Mouse (Mus musculus): ENCODE measurements around the gene Elavl1. TPM values are rescaled to one million over a fixed set of nuclear protein-coding genes. Genes with fewer than 3 reads are reported as not detected.

The Elavl1 gene
- polyA plus RNA-seq, 1 experiment: 35.6 TPM

- H3K4me1 ChIP-seq (ENCODE audit: control insufficient read depth, insufficient read depth, low read length): peaks cover 5% of the 10 kb centered on the region; the same call in 1 of the 2 replicates
- peak overlapping the region; percentile 98 for H3K4me3 ChIP-seq (ENCODE audit: insufficient read depth, low read length)
- no peak for TF ChIP-seq POLR2A (IDR thresholded peaks at IDR 0.05; ENCODE audit: extremely low read depth, insufficient read depth, low read length)
- no peak for TF ChIP-seq CTCF (IDR thresholded peaks at IDR 0.05; ENCODE audit: extremely low read depth, insufficient read depth, low read length)
- H3K27ac ChIP-seq (ENCODE audit: insufficient read depth, low read length): peak overlapping the region; percentile 79
These were observed 688 bp downstream of the Elavl1 start for GRCm38 (mm10) chr8:4324525-4324924.

GRCm38 (mm10) chr8:4323917-4324316 lies 1.3 kb downstream of the Elavl1 start:
- Histone ChIP-seq H3K4me1 (ENCODE audit: control insufficient read depth, insufficient read depth, low read length) (peaks cover 5% of the 10 kb centered on the region; the same call in 1 of the 2 replicates), H3K4me3 (ENCODE audit: insufficient read depth, low read length) (peak overlapping the region; percentile 98), H3K27ac (ENCODE audit: insufficient read depth, low read length) (no peak overlapping the region)
- TF ChIP-seq CTCF (IDR thresholded peaks at IDR 0.05; ENCODE audit: extremely low read depth, insufficient read depth, low read length) (no peak), POLR2A (IDR thresholded peaks at IDR 0.05; ENCODE audit: extremely low read depth, insufficient read depth, low read length) (no peak)

DNA sequence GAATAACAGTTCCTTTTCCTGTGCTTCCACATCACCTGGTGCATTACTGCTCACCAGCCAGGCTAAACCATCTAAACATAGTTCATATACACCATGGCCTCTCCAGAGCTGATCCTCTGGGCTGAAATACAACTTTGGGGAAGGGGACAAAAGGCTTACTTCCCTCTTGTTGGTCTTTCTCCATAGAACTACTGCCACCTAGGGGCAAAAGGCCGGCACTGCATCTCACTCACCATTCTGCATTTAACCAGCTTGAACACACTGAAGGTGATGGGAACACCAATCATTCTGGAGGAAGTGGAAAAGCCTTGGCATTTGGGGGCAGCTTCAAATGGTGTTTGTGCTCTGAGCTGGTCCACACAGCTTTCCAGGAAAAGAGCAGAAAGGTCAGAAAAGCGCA lies 2.7 kb downstream of the Elavl1 start:
- no peak overlapping the region for H3K4me3 ChIP-seq (ENCODE audit: insufficient read depth, low read length)
- H3K4me1 ChIP-seq (ENCODE audit: control insufficient read depth, insufficient read depth, low read length): peaks cover 5% of the 10 kb centered on the region; the same call in 1 of the 2 replicates
- H3K27ac ChIP-seq (ENCODE audit: insufficient read depth, low read length): no peak overlapping the region
- TF ChIP-seq CTCF (IDR thresholded peaks at IDR 0.05; ENCODE audit: extremely low read depth, insufficient read depth, low read length): peak; percentile 86
- TF ChIP-seq POLR2A (IDR thresholded peaks at IDR 0.05; ENCODE audit: extremely low read depth, insufficient read depth, low read length): no peak

- TF ChIP-seq POLR2A (IDR thresholded peaks at IDR 0.05; ENCODE audit: extremely low read depth, insufficient read depth, low read length) (no peak), CTCF (IDR thresholded peaks at IDR 0.05; ENCODE audit: extremely low read depth, insufficient read depth, low read length) (no peak)
- Histone ChIP-seq H3K27ac (ENCODE audit: insufficient read depth, low read length) (no peak overlapping the region), H3K4me1 (ENCODE audit: control insufficient read depth, insufficient read depth, low read length) (peaks cover 4% of the 10 kb centered on the region; the same call in 1 of the 2 replicates)
These were observed 4.2 kb downstream of the Elavl1 start for GRCm38 (mm10) chr8:4321031-4321430.

GRCm38 (mm10) chr8:4320404-4320803 lies 4.8 kb downstream of the Elavl1 start:
- no peak for TF ChIP-seq POLR2A (IDR thresholded peaks at IDR 0.05; ENCODE audit: extremely low read depth, insufficient read depth, low read length)
- TF ChIP-seq CTCF (IDR thresholded peaks at IDR 0.05; ENCODE audit: extremely low read depth, insufficient read depth, low read length): no peak
- H3K4me3 ChIP-seq (ENCODE audit: insufficient read depth, low read length): no peak overlapping the region
- H3K4me1 ChIP-seq (ENCODE audit: control insufficient read depth, insufficient read depth, low read length): peaks cover 3% of the 10 kb centered on the region; the same call in 1 of the 2 replicates
- no peak overlapping the region for H3K27ac ChIP-seq (ENCODE audit: insufficient read depth, low read length)

More at GRCm38 (mm10) chr8:4321031-4321430, 4.2 kb downstream of the Elavl1 start:
- no peak overlapping the region for H3K4me3 ChIP-seq (ENCODE audit: insufficient read depth, low read length)

DNA sequence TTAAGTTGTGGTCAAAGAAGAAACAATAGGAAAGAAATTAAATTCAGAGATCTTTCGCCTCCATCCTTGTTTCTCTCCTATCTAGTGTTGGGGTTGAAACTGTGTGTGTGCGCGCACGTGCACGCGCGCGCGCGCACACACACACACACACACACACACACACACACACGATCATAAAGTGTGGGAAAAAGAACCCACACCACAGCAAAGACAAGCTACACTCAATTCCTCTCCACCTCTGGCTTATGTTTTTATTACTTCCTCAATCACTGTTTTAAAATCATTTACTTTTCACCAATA lies 5.7 kb downstream of the Elavl1 start:
- Histone ChIP-seq H3K4me1 (ENCODE audit: control insufficient read depth, insufficient read depth, low read length) (peaks cover 3% of the 10 kb centered on the region; the same call in 1 of the 2 replicates), H3K27ac (ENCODE audit: insufficient read depth, low read length) (no peak overlapping the region), H3K4me3 (ENCODE audit: insufficient read depth, low read length) (no peak overlapping the region)
- TF ChIP-seq CTCF (IDR thresholded peaks at IDR 0.05; ENCODE audit: extremely low read depth, insufficient read depth, low read length) (no peak), POLR2A (IDR thresholded peaks at IDR 0.05; ENCODE audit: extremely low read depth, insufficient read depth, low read length) (no peak)

GRCm38 (mm10) chr8:4318796-4319572 lies 6.2 kb downstream of the Elavl1 start:
- TF ChIP-seq CTCF (IDR thresholded peaks at IDR 0.05; ENCODE audit: extremely low read depth, insufficient read depth, low read length) (no peak), POLR2A (IDR thresholded peaks at IDR 0.05; ENCODE audit: extremely low read depth, insufficient read depth, low read length) (no peak)
- H3K27ac ChIP-seq (ENCODE audit: insufficient read depth, low read length): no peak overlapping the region
- no peak overlapping the region for H3K4me3 ChIP-seq (ENCODE audit: insufficient read depth, low read length)
- peaks cover 3% of the 10 kb centered on the region; the same call in 1 of the 2 replicates for H3K4me1 ChIP-seq (ENCODE audit: control insufficient read depth, insufficient read depth, low read length)

GRCm38 (mm10) chr8:4318124-4318523 lies 7.1 kb downstream of the Elavl1 start:
- no peak for TF ChIP-seq CTCF (IDR thresholded peaks at IDR 0.05; ENCODE audit: extremely low read depth, insufficient read depth, low read length)
- no peak for TF ChIP-seq POLR2A (IDR thresholded peaks at IDR 0.05; ENCODE audit: extremely low read depth, insufficient read depth, low read length)
- Histone ChIP-seq H3K27ac (ENCODE audit: insufficient read depth, low read length) (no peak overlapping the region), H3K4me3 (ENCODE audit: insufficient read depth, low read length) (no peak overlapping the region), H3K4me1 (ENCODE audit: control insufficient read depth, insufficient read depth, low read length) (peaks cover 1% of the 10 kb centered on the region; the same call in 1 of the 2 replicates)

GRCm38 (mm10) chr8:4314852-4315251 lies 10.4 kb downstream of the Elavl1 start:
- Histone ChIP-seq H3K27ac (ENCODE audit: insufficient read depth, low read length) (no peak overlapping the region), H3K4me1 (ENCODE audit: control insufficient read depth, insufficient read depth, low read length) (peaks cover 1% of the 10 kb centered on the region; the same call in 1 of the 2 replicates), H3K4me3 (ENCODE audit: insufficient read depth, low read length) (no peak overlapping the region)
- TF ChIP-seq POLR2A (IDR thresholded peaks at IDR 0.05; ENCODE audit: extremely low read depth, insufficient read depth, low read length) (no peak), CTCF (IDR thresholded peaks at IDR 0.05; ENCODE audit: extremely low read depth, insufficient read depth, low read length) (no peak)
